Mouse (Mus musculus): ENCODE measurements around the gene Trim45.

Gene Trim45

GRCm38 (mm10) chr3:100931332-100932076 is 9.5 kb downstream of the Trim45 start:
- no peak for DNase-seq (ENCODE audit: low spot score)

DNA sequence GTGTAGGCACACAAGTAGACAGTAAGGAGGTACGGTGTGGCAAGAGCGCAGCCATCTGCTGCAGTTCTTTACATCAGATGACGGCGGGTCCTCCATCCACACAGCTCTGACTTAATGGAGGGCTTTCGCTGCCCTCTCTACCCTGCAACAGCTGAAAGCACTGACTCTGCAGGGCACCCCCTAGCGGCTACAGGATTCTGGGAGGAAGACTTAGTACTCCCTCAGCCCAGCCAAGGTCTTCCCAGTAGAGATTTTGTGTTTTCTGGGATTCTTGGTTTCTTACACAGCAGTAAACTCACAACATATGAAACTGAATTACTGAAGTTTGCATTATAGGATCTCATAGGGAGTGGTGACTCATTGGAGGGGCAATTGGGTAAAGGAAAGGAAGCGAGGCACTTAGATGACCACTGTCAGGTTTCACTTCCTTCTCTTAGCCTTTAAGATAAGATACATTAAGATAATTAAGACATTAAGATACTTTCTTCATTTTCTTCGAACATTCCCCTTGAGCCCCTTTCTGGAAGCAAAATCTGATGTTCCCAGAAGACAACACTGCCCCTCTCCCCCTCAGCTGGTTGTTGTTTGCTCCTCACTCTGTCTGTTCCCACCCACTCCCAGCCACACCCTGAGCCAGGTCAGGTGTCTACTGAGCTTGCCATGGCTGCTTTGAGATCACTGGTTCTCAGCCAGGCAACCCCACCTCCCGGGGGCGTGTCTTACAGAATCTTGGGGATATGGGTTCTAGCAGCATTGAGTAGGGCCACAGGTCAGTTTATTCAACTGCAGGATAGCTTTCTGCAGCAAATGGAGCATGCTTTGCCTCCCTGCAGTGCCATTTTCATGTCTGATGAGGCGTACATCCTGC is 10.3 kb downstream of the Trim45 start:
- no peak for DNase-seq (ENCODE audit: low spot score)

DNA sequence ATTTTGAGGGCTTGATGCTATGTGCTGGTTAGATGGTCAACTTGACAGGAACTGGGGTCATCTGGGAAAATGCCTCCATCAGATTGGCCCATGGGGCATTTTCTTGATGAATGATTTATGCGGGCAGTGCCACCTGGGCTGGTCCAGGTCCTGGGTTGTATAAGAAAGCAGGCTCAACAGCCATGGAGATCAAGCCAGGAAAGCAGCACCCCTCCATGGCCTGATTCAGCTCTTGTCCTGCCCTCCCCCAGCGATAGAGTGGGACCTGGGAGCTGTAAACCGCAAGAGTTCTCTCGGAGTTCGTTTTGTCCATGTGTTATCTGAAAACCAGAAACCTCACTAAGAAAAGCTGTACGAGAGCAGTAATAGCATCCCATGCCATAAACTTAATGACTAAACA is 13.5 kb downstream of the Trim45 start:
- DNase-seq (ENCODE audit: low spot score): no peak

DNA sequence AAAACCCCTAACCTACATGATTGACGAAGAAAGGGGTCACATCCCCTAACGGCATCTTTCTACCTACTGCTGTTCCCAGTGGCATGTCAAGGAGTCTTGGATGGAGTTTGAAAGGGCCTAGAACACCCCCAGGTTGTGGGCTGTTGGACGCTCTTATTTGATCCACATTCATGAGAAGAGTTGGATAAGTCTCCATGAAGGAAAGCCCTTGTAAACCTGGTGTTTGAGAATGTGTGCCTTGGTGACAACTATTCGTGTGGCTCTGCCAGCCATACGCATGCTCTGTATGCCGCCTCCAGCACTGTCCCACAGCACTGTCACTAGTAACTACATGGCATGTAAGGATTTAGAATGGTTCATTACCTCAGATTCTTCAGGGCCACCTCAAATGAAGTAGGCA is 14.2 kb downstream of the Trim45 start:
- DNase-seq (ENCODE audit: low spot score): no peak

GRCm38 (mm10) chr3:100938211-100938610 is 16.2 kb downstream of the Trim45 start:
- no peak for DNase-seq (ENCODE audit: low spot score)

DNA sequence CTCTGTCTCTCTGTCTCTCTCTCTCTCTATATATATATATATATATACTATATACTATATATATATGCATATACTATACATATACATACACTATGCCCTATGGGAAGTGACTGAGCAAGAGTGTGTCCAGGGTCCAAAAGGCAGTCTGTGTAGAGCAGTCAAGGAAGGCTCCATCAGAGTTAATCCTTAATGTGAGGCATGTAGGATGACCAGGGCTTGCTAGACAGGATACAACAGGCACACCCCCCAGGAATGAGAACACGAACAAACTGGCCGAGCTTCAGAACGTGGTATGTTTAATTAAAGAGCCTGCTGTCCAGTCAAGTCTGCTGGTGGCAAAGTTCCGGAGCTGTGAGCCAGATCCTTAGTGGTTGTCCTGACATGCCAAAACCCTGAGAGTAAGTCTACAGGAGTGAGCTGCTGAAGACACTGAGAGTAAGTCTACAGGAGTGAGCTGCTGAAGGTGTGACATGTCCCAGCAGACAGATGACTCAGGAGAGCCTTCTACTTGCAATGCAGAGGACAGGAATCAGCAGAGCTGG is 18.6 kb downstream of the Trim45 start:
- peak; percentile 33 for DNase-seq (ENCODE audit: low spot score)

- DNase-seq (ENCODE audit: low spot score): no peak
Observed at GRCm38 (mm10) chr3:100947286-100947685, 25.3 kb downstream of the Trim45 start.

DNA sequence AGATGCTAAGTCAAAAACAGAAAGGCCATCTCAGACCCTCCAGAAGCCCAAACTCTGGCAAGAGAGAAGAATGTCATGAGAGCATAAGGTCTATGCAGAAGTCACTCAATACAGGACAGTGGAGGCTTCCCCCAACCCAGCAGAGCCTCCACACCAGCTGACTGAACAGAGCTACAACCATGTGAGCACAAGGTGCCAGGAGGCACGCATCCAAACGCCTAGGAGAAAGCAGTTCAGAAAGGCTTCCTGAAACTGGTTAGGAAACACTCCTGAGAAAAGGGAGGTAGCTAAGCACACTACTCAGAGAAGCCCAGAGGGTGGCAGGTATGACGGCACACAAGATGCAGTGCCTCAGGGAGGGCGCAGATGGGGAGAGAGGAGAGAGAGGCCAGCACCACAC is 29.5 kb downstream of the Trim45 start:
- no peak for DNase-seq (ENCODE audit: low spot score)

DNA sequence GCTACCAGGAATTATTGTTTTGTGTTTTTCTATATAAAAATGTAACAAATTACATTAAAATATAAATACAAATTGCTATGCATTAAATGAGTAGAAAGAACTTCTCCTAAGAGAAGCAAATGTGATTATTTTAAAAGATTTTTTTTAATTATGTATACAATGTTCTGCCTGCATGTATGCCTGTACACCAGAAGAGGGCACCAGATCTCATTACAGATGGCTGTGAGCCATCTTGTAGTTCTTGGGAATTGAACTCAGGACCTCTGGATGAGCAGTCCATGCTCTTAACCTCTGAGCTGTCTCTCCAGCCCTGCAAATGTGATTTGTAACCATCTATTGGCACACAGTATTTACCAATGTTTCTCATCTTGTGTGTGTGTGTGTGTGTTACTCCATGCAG is 32.6 kb downstream of the Trim45 start:
- no peak for DNase-seq (ENCODE audit: low spot score)

- no peak for DNase-seq (ENCODE audit: low spot score)
Observed at GRCm38 (mm10) chr3:100961007-100961406, 39.0 kb downstream of the Trim45 start.

DNA sequence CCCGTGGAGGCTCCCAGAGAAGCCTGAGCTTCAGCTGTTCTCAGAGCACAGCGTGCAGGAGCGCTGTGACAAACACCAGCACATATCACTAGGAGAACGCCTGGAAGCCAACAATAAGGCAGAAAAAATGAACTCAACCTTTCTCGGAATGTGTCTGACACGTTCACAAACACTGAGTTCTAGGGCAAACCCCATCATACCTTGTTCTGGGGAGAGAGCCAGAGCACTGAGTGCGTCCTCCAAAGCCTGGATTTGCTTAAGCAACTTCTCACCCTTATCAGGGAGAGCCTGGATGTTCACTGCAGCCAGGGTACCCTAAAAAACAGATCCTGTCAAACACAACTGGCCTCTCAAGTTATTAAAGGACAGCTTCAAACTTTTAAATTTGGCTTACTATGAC is 39.5 kb downstream of the Trim45 start:
- DNase-seq (ENCODE audit: low spot score): no peak

GRCm38 (mm10) chr3:100963849-100964542 is 42.0 kb downstream of the Trim45 start:
- peak; percentile 49 for DNase-seq (ENCODE audit: low spot score)

DNA sequence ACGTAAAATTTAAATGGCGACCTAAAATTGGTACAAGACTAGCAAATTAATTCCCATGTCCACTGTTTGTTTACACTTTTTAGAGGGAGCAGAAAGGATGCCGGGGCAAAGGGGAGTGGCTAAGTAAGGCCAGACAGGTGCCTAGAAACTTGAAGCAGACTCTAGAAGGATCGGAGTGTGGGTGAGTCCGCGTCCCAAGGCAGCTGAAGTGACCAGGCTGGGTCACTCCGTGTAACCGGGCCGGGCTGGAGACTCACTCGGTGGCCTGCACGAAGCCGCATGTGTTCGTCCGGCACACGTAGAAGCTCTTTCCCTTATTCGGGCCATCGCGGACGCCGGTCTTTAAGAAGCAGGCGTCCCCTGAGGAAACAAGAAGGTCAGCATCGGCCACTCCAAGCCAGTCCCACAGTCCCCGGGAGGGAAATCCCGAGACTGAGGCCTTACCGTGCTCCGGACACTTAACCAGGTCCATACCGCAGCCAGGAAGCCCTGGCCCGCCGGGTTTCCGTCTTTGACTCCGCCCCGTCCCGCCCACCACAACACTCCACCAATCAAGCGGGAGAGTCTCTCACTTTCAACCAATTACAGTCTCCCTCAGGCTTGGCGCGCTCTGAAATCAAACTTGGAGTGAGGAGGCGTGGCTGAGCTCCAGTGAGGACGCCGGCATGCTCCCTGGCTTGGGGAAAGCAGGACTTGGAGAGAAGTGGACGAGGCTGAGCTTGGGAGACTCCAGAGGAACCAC is 47.3 kb downstream of the Trim45 start, which contains the start of gene Ttf2:
Ttf2 (minus strand) TSS at position 488 of the 742 bp plus-strand sequence.
- DNase-seq (ENCODE audit: low spot score): peak; percentile 93

DNA sequence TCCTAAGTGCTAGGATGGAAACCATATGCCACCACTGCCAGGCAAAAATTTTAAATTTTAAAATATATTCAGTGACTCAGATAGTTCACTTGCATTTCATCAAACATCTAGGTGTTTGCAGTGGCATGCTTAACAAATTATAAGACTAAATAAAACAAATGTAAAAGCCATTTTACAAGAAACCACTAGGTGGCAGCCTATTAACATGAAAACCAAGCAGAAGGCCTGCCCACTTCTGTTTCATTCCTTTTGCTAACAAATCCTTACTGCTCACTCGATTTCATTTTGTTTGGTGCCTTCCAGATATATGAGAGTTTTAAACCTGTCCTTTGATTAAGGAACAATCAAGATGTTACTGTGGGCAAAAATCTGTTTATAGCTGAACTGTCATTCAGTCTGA is 51.9 kb downstream of the Trim45 start:
- DNase-seq (ENCODE audit: low spot score): no peak

- no peak for DNase-seq (ENCODE audit: low spot score)
Observed at GRCm38 (mm10) chr3:100979290-100979689, 57.3 kb downstream of the Trim45 start.
